Mouse (Mus musculus): ENCODE measurements around the gene Ubl4b.
A peak's percentile ranks its signal among the peaks of the same experiment; 100 is the strongest.

The Ubl4b gene

GRCm38 (mm10) chr3:107554842-107555241 is at the start of gene Ubl4b:
Ubl4b (minus strand) TSS chr3:107555073.
- no peaks in the 10 kb centered on the region for H3K36me3 ChIP-seq (ENCODE audit: control insufficient read depth, insufficient read depth, low read length, poor library complexity, severe bottlenecking)

DNA sequence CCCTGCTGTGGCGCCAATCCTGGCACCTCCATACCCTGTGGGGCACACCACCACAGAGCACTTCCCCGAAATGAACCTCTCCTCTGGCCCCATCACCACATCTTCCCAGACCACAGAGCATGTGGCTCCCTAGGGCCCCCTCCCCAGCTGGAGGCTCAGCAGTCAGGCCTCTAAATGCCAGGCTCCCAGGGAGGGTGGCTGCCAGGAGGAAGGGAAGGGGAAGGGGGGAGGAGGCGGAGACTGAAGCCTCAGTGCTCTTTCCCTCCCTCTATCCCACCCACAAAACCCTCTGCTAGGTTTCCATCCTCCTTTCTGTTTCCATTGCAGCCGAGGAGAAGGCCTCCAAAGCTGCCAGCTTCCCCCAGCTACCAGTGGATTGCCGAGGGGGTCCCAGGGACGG is 45.3 kb upstream of the Ubl4b start:
- DNase-seq (ENCODE audit: low read depth, low spot score), result no peak
- H3K36me3 ChIP-seq (ENCODE audit: control insufficient read depth, insufficient read depth, low read length, poor library complexity, severe bottlenecking), result no peaks in the 10 kb centered on the region
- H3K27me3 ChIP-seq (ENCODE audit: control insufficient read depth, insufficient read depth, low read length, poor library complexity, severe bottlenecking), result no peaks in the 10 kb centered on the region; the same call in 1 of the 2 replicates

More at GRCm38 (mm10) chr3:107554842-107555241, at the start of gene Ubl4b:
- no peaks in the 10 kb centered on the region for H3K27me3 ChIP-seq (ENCODE audit: control insufficient read depth, insufficient read depth, low read length, poor library complexity, severe bottlenecking)
- DNase-seq (ENCODE audit: low read depth, low spot score), result no peak

- Histone ChIP-seq H3K36me3 (ENCODE audit: control insufficient read depth, insufficient read depth, low read length, poor library complexity, severe bottlenecking) (no peaks in the 10 kb centered on the region), H3K27me3 (ENCODE audit: control insufficient read depth, insufficient read depth, low read length, poor library complexity, severe bottlenecking) (no peaks in the 10 kb centered on the region; the same call in 1 of the 2 replicates)
- DNase-seq (ENCODE audit: low read depth, low spot score), result no peak
Observed at GRCm38 (mm10) chr3:107597586-107598389, 42.9 kb upstream of the Ubl4b start.

GRCm38 (mm10) chr3:107597134-107597533 is 42.3 kb upstream of the Ubl4b start:
- H3K27me3 ChIP-seq (ENCODE audit: control insufficient read depth, insufficient read depth, low read length, poor library complexity, severe bottlenecking), result no peaks in the 10 kb centered on the region; the same call in 1 of the 2 replicates
- no peak for DNase-seq (ENCODE audit: low read depth, low spot score)
- no peaks in the 10 kb centered on the region for H3K36me3 ChIP-seq (ENCODE audit: control insufficient read depth, insufficient read depth, low read length, poor library complexity, severe bottlenecking)

DNA sequence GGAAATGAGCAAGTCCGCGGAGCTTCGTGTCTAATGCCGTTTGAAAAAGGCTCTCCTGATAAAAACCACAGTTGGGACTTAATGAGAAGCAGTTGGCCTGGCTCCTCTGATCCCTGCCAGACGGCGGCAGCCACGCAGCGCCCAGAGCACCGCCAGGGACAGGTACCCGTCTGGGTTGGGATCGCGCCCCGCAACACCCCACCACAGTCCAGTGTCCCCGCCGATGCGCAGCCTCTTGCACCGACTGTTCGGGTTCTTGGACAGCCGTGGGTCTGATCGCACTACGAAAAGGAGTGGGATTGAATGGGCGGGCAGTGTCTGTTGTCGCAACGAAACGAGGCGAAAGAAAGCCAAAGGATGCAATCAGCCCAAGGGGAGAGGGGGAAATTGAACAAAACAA is 41.7 kb upstream of the Ubl4b start:
- peak; percentile 21 for DNase-seq (ENCODE audit: low read depth, low spot score)
- H3K36me3 ChIP-seq (ENCODE audit: control insufficient read depth, insufficient read depth, low read length, poor library complexity, severe bottlenecking), result no peaks in the 10 kb centered on the region
- H3K27me3 ChIP-seq (ENCODE audit: control insufficient read depth, insufficient read depth, low read length, poor library complexity, severe bottlenecking), result no peaks in the 10 kb centered on the region; the same call in 1 of the 2 replicates

DNA sequence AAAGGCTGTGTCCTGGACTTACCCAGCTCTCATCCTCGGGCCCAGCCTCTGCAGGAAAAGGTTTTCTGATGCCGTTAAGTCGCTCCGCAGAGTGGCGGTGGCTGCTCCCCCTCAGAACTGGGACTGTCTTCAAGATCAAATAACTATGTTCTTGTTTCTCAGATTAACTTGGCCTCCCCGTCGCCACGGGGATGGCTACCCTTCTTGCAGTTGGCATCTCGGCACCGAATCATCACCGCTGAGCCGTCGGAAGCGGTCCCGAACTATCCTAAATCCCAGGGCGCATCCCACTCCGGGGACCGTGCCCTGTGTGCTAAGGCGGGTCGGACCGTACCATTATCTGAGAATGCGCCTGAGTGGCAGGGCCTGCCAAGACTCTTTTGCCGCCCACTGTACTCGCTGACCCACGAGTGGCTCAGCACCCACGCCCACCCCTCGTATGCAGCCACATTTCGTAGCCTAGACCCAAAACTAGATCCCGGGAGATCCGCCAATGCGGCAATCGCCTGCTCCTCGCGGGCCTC is 41.1 kb upstream of the Ubl4b start:
- H3K36me3 ChIP-seq (ENCODE audit: control insufficient read depth, insufficient read depth, low read length, poor library complexity, severe bottlenecking), result no peaks in the 10 kb centered on the region
- peak; percentile 20 for DNase-seq (ENCODE audit: low read depth, low spot score)
- no peaks in the 10 kb centered on the region; the same call in 1 of the 2 replicates for H3K27me3 ChIP-seq (ENCODE audit: control insufficient read depth, insufficient read depth, low read length, poor library complexity, severe bottlenecking)

GRCm38 (mm10) chr3:107595264-107595937 is 40.5 kb upstream of the Ubl4b start:
- no peaks in the 10 kb centered on the region for H3K36me3 ChIP-seq (ENCODE audit: control insufficient read depth, insufficient read depth, low read length, poor library complexity, severe bottlenecking)
- H3K27me3 ChIP-seq (ENCODE audit: control insufficient read depth, insufficient read depth, low read length, poor library complexity, severe bottlenecking), result no peaks in the 10 kb centered on the region; the same call in 1 of the 2 replicates
- peak; percentile 11 for DNase-seq (ENCODE audit: low read depth, low spot score)

DNA sequence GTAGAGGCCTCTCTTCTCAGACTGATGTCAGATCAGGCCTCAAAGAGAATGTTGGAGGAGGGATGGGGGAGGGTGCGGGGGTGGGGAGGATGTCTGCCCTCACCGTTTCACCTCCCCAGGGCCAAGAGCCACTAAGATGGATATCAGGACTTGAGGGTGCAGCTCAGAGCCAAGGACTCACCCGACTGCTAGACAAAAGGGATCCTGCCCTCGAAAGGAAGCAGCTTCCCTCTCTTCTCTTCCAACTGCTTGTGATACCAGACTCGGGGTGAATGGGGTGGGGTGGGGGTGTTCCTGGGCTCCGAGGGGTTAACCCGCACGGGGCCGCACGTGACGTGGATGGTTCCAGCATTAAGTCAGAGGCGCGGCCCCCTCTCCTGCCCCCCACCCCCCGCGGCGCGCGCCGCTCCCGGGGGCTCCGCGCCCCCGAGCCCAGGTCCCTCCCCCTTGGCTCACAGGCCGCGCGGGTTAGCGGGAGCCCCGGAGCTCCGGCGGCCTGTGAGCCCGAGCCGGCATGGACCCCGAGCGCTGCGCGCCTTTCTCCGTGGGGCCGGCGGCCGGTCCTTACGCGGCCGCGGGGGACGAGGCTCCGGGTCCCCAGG is 39.9 kb upstream of the Ubl4b start, which contains the start of gene Alx3:
Alx3 (plus strand) TSS at position 370 of the 602 bp plus-strand sequence.
- Histone ChIP-seq H3K27me3 (ENCODE audit: control insufficient read depth, insufficient read depth, low read length, poor library complexity, severe bottlenecking) (no peaks in the 10 kb centered on the region), H3K36me3 (ENCODE audit: control insufficient read depth, insufficient read depth, low read length, poor library complexity, severe bottlenecking) (no peaks in the 10 kb centered on the region)
- DNase-seq (ENCODE audit: low read depth, low spot score), result no peak

DNA sequence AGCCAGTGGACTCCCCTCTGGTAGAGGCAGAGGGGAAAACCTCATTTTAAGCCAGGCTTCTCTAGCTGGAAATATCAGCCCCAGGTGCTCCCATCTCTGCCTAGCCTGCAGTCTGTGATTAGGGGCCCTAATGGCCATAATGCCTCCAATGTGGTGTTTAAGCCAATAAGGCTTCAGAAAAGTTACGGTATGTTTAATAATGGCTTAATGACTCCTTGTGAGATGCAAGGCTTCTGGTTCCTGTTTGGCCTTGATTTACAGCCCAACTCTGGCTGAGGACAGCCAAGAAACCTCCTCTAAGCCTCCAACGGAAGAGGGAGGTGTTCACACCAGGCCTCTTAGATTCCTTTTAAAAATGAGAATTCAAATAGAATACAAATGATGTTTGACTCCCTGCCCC is 38.8 kb upstream of the Ubl4b start:
- H3K27me3 ChIP-seq (ENCODE audit: control insufficient read depth, insufficient read depth, low read length, poor library complexity, severe bottlenecking), result no peaks in the 10 kb centered on the region
- DNase-seq (ENCODE audit: low read depth, low spot score), result no peak

GRCm38 (mm10) chr3:107591612-107592011 is 36.7 kb upstream of the Ubl4b start:
- DNase-seq (ENCODE audit: low read depth, low spot score), result no peak
- Histone ChIP-seq H3K27me3 (ENCODE audit: control insufficient read depth, insufficient read depth, low read length, poor library complexity, severe bottlenecking) (no peaks in the 10 kb centered on the region), H3K36me3 (ENCODE audit: control insufficient read depth, insufficient read depth, low read length, poor library complexity, severe bottlenecking) (no peaks in the 10 kb centered on the region)

More for the DNA sequence above, 38.8 kb upstream of the Ubl4b start:
- no peaks in the 10 kb centered on the region for H3K36me3 ChIP-seq (ENCODE audit: control insufficient read depth, insufficient read depth, low read length, poor library complexity, severe bottlenecking)

- no peak for DNase-seq (ENCODE audit: low read depth, low spot score)
Observed at GRCm38 (mm10) chr3:107586504-107586903, 31.6 kb upstream of the Ubl4b start.

DNA sequence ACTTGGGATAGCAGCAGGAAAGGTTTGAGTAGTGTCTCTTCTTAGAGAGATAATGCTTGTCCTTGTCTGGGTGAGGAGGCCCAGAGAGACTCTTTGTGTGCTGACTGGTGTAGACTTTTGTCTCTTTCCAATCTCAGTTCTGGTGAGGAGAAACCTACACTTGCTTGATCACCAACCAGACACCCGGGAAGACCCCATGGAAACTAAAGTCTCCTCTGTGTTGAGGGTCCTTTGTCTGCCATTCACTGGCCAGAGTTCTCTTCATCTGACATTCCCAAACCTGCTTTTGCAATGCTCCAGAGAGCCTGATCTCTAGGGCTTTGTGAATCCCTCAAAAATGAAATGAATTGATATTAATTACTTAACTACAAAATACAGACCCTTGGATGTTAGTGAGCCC is 29.0 kb upstream of the Ubl4b start:
- DNase-seq (ENCODE audit: low read depth, low spot score), result no peak
- Histone ChIP-seq H3K27me3 (ENCODE audit: control insufficient read depth, insufficient read depth, low read length, poor library complexity, severe bottlenecking) (no peaks in the 10 kb centered on the region), H3K36me3 (ENCODE audit: control insufficient read depth, insufficient read depth, low read length, poor library complexity, severe bottlenecking) (no peaks in the 10 kb centered on the region)

More at GRCm38 (mm10) chr3:107586504-107586903, 31.6 kb upstream of the Ubl4b start:
- Histone ChIP-seq H3K27me3 (ENCODE audit: control insufficient read depth, insufficient read depth, low read length, poor library complexity, severe bottlenecking) (no peaks in the 10 kb centered on the region), H3K36me3 (ENCODE audit: control insufficient read depth, insufficient read depth, low read length, poor library complexity, severe bottlenecking) (no peaks in the 10 kb centered on the region)

DNA sequence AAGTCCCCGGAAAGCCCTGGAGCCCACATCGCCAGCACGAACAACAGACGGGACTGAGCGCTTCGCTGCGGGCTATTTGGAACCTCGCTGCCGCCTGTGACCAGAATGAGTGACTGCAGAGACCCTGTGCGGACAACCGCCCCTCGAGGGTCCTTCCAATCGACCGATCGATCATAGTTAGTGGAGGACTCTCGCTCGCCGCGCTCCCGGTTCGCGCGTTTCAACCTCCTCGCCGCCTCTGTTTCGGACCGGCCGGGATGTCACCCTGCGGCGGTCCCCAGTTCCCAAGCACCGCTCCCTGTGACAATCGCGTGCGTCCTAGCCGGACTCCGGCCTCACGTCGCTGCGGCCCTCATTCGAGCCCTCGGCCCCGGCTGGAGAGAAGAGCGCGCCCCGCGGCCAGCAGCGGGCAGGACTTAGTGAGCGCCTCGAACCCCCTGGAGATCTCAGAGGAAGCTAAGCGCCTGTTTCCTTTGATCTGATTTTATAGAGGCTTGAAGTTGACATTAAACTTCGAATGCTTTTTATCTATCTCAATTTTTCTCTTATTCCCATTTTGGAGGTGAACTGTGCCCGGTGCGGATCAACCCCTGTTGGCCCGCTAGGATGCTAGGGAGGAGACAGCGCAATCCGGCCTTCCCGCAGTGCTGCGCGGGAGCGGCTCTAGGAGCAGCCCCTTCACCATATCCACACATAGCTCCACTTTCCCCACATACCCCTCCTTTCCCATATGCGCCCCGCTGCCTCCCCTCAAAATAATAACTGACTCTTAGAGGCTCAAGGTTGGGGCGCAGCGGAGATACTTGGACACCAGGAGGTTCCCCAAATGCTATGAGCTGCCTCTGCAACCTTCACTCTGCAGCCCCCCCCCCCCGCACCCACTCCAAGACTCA is 28.2 kb upstream of the Ubl4b start:
- DNase-seq (ENCODE audit: low read depth, low spot score), result no peak
- no peaks in the 10 kb centered on the region for H3K36me3 ChIP-seq (ENCODE audit: control insufficient read depth, insufficient read depth, low read length, poor library complexity, severe bottlenecking)
- H3K27me3 ChIP-seq (ENCODE audit: control insufficient read depth, insufficient read depth, low read length, poor library complexity, severe bottlenecking), result no peaks in the 10 kb centered on the region

All from splenic B cell, adult 2 months (primary cell).